Mouse (Mus musculus): ENCODE data around the gene St7l. TPM values are rescaled to one million over a fixed set of nuclear protein-coding genes. Genes with fewer than 3 reads are reported as not detected.
A peak's percentile ranks its signal among the peaks of the same experiment; 100 is the strongest.

St7l gene
- polyA plus RNA-seq, 2 experiments from 2014 or later = 29.6 to 38.5 TPM

DNA sequence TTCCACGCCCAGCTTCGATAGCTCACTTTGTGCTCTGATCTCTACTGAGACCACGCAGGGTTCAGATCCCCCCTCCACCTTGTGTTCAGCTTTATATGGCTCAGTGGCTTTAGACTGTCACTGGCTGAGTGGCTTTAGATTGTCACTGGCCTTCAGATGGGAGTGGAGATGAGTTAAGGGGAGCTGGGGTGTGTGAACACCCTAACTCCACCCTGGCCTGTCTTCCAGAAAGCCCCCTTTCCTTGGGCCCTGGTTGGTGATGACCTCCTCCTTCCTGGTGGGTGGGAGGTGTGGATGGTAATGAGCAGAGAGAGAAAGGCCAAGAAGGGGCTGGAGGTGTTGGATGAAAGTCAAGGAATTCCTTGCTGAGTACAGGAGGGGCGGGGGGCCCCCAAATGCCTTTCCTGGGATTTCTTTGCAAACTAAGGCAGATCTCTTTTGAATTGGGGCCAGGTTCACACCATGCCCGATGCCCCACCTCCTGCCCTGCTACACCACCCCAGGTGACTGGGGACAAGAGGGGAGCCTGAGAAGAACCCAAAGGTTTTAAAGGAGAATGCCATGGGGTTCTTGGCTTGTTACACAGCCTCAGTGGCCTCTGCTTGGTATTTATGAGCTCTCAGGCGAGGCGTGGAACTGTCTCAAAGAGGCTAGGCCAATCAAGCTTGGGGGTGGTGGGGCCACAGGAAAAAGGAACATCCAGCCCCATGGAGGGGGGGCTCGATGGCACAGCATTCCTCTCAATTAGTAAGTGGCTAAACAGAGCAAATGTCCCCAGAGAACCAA lies 101.5 kb downstream of the St7l start:
- no peak for ATAC-seq

DNA sequence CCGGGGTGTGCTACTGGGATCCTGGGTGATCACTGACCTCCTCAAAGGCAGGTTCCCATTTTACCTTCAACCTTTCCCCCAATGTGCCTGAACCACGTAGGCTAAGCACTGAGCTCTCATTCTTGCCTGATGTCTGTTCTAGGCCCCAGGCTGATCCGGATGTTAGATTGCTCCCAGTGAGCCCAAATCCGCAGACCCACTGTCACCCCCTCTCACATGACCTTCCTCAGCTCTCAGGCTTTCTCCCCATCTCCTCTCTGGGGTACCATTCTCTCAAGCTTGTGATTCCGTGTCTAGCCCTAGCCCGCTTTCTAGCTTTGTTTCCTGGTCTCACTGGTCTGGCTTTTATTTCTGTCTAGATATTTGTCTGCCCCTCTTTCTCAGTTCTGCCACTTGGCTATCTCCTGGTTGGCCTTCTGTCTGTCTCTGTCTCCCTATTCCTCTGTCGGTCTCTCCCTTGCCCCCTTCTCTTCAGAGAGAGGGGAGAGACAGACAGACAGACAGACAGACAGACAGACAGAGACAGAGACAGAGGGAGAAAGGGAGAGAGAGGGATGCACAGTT lies 102.3 kb downstream of the St7l start:
- ATAC-seq = no peak

DNA sequence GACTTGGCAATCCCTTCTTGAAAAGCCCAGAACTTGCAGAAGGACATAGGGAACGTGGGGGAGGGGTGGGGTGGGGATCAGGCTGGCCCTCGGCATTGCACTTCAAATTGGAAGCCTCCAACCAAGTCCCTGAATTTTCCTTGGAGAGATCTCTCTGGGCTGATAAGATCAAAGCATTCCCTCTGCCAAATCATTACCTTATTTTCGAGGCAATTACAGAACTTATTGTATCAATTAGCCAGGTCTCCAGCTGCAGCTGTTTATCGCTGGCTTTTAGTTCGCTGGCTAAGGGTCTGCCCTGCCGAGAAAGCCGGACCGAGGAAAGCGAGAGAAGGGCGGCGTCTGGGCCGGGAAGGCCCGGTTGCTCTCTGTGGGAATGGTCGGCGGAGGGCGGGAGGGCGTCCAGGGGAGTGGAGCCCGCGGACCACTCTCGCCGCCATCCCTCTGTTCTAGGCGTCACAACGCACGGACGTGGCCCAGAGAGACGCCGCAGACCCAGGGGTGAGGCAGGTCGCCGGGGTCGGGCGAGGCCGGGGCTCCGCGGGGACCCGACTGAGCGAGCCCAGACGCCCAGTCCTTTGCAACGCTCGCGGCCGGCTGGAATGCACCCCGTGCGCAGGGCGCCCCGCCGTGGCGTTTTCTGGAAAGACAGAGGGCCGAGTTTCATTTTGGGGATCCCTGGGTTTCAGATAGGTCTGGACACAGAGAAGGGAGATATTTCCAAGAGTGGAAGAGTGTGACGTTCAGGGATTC lies 103.9 kb downstream of the St7l start:
- ATAC-seq = peak; percentile 60

Other genes with a start within 250 kb of the St7l start
- gene Slc16a1, start 225.3 kb upstream of the St7l start, polyA plus RNA-seq (2017; shearing (Covaris generic)) = 1 to 10 TPM; 6.0 to 6.6 TPM
- gene Ppm1j, start 82.9 kb upstream of the St7l start, polyA plus RNA-seq (2017; shearing (Covaris generic)) = 10 to 100 TPM; 14.5 to 29.2 TPM
- gene Fam19a3, start 82.2 kb upstream of the St7l start, polyA plus RNA-seq (2017; shearing (Covaris generic)) = 1 to 10 TPM in 1 of 2 experiments, under 1 TPM in 1; 0.67 to 1.2 TPM
- 1 to 10 TPM; 7.4 to 7.8 TPM for gene Rhoc, start 75.6 kb upstream of the St7l start, polyA plus RNA-seq (2017; shearing (Covaris generic))
- gene Mov10, start 45.4 kb upstream of the St7l start, polyA plus RNA-seq (2017; shearing (Covaris generic)) = 10 to 100 TPM; 27.8 to 49.0 TPM
- gene Capza1, start 500 bp downstream of the St7l start, polyA plus RNA-seq (2017; shearing (Covaris generic)) = 100 to 1,000 TPM; 489 to 553 TPM
- gene Wnt2b, start 97.9 kb downstream of the St7l start, polyA plus RNA-seq (2017; shearing (Covaris generic)) = under 1 TPM; 0.35 to 0.75 TPM
- gene Cttnbp2nl, start 189.1 kb downstream of the St7l start, polyA plus RNA-seq (2017; shearing (Covaris generic)) = under 1 TPM in 1 of 2 experiments, not detected in 1; 0.15 TPM
- not detected for gene 4930564D02Rik, start 202.8 kb downstream of the St7l start, polyA plus RNA-seq (2017; shearing (Covaris generic))

All from CD4-positive, CD25-positive, alpha-beta regulatory T cell, adult 4 months (primary cell).